Mouse (Mus musculus) limb, embryonic 11.5 days (tissue): Measurements from ENCODE around the gene Mug2. TPM values are rescaled to one million over a fixed set of nuclear protein-coding genes. Genes with fewer than 3 reads are reported as not detected.
A peak's percentile ranks its signal among the peaks of the same experiment; 100 is the strongest.
"Not testable (repeated sequence)": the region's sequence is repeated elsewhere in the genome, so short reads cannot be mapped to it uniquely, and the experiment has no call there.

Experiments used
- ATAC-seq: fragments of 200-750 bp; cut with Nextera tagmentation; 2 replicates; pipeline ENCODE4 v1.8.0; 2017; ENCODE audit warnings: low read depth; ENCODE audit not compliant: insufficient number of reproducible peaks, low FRiP score, low TSS enrichment
- DNase-seq: peaks from one replicate; pipeline ENCODE4 v3.0.0-alpha.2; 2015; ENCODE audit warnings: low spot score
- H3K27ac ChIP-seq: fragments of 300-500 bp; sonication (generic); replicated peaks from 2 replicates; pipeline ENCODE4 v1.5.1; 2014; ENCODE audit warnings: low read depth, mild to moderate bottlenecking, low read length
- H3K27me3 ChIP-seq: fragments of 300-500 bp; sonication (generic); 2 replicates; pipeline ENCODE4 v1.6.1; 2014; ENCODE audit warnings: mild to moderate bottlenecking, low read length, mixed read lengths; ENCODE audit not compliant: control insufficient read depth, insufficient read depth
- H3K36me3 ChIP-seq: fragments of 300-500 bp; sonication (generic); 2 replicates; pipeline ENCODE4 v1.6.1; 2014; ENCODE audit warnings: mild to moderate bottlenecking, low read length, moderate library complexity, mixed read lengths; ENCODE audit not compliant: control insufficient read depth, insufficient read depth
- H3K4me1 ChIP-seq: fragments of 300-500 bp; sonication (generic); 2 replicates; pipeline ENCODE4 v1.6.1; 2014; ENCODE audit warnings: low read length, mixed read lengths; ENCODE audit not compliant: control insufficient read depth, insufficient read depth
- H3K4me2 ChIP-seq: fragments of 300-500 bp; sonication (generic); 2 replicates; pipeline ENCODE4 v1.6.1; 2014; ENCODE audit warnings: low read depth, mild to moderate bottlenecking, moderate library complexity; ENCODE audit not compliant: severe bottlenecking
- H3K4me3 ChIP-seq: fragments of 300-500 bp; sonication (generic); 2 replicates; pipeline ENCODE4 v1.5.1; 2014; ENCODE audit warnings: low read depth, low read length
- H3K9ac ChIP-seq: fragments of 300-500 bp; sonication (generic); 2 replicates; pipeline ENCODE4 v1.6.1; 2014; ENCODE audit warnings: mild to moderate bottlenecking, low read length
- H3K9me3 ChIP-seq: fragments of 300-500 bp; sonication (generic); 2 replicates; pipeline ENCODE4 v1.6.1; 2016; ENCODE audit warnings: low read length; ENCODE audit not compliant: control insufficient read depth
- WGBS: fragments of 180-500 bp; shearing (Covaris S2); extraction: QIAGEN DNeasy Blood & Tissue Kit; methylation state at CpG from one replicate; pipeline ENCODE4 v1.1.7; 2014; 5-methylcytosine and 5-hydroxymethylcytosine counted together
- polyA plus RNA-seq: library from polyadenylated mRNA; unstranded; fragments of >200 nt; fragmentation: Nextera tagmentation; extraction: Ambion mirVana; gene quantifications from 2 replicates; pipeline ENCODE4 v1.2.1, GENCODE M21; 2014

Mug2 gene
- polyA plus RNA-seq, result not detected in 2 replicates

DNA sequence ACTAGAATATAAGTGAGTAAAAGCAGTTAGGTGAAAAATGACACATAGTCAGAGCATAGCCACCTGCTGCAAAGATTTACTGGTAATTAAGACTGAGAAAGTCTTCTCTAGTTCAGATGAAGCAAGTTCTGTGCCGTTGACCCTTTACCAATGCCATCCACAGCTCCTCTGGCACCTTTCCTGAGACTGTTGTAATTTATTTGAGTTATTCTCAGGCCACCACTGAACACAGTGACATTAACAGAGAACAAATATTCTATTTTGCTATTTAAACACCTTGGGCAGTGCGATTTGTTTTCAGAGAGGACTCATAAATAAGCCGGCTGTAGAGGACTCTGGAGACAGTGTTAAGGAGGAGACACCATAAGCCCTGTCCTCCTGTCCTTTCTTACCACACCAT, at the start of gene Mug2:
Mug2 (plus strand) TSS at position 301 of the 400 bp plus-strand sequence.
- H3K9ac ChIP-seq, H3K9me3 ChIP-seq, H3K27ac ChIP-seq, H3K27me3 ChIP-seq, H3K4me1 ChIP-seq, ATAC-seq, DNase-seq, H3K4me3 ChIP-seq, H3K36me3 ChIP-seq, H3K4me2 ChIP-seq: not testable (repeated sequence)
- no CpG with 5 or more reads among the region's 3 CpGs for WGBS

- H3K27me3 ChIP-seq, H3K36me3 ChIP-seq, H3K4me2 ChIP-seq, DNase-seq, H3K9me3 ChIP-seq, H3K27ac ChIP-seq, H3K4me3 ChIP-seq, ATAC-seq, H3K9ac ChIP-seq, H3K4me1 ChIP-seq: not testable (repeated sequence)
- 89% methylated on average over 16 of the region's 16 CpGs for WGBS
Observed at GRCm38 (mm10) chr6:121957803-121958349, 48.7 kb upstream of the Mug2 start.

GRCm38 (mm10) chr6:121975701-121976100, 30.9 kb upstream of the Mug2 start:
- Histone ChIP-seq H3K9me3 (no peaks in the 10 kb centered on the region), H3K4me2 (no peak overlapping the region), H3K9ac (no peak overlapping the region), H3K27me3 (no peaks in the 10 kb centered on the region), H3K36me3 (no peaks in the 10 kb centered on the region), H3K27ac (no peak overlapping the region), H3K4me3 (no peak overlapping the region), H3K4me1 (no peaks in the 10 kb centered on the region)
- WGBS, result 84% methylated on average over 7 of the region's 7 CpGs
- ATAC-seq, result no peak
- no peak for DNase-seq

DNA sequence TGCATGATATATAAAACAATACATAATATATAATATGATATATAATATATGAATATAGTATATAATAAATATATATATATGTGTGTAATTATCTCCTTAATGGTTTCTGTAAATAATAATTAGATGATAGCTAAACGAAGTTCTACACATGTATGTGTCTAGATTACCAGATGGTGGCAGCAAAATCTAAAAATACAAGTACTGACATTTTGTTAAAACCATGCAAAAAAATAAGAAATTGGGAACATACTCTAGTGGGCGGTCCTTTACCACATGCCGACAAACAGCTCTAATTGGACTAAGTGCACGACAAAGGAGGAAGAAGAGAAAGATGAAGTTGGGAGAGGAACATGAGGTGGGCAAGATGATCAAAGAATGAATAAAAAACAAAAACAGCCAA, 94.3 kb downstream of the Mug2 start:
- no peak overlapping the region for H3K4me2 ChIP-seq
- no peaks in the 10 kb centered on the region for H3K36me3 ChIP-seq
- no peak overlapping the region for H3K9ac ChIP-seq
- DNase-seq, result no peak
- H3K4me1 ChIP-seq, result no peaks in the 10 kb centered on the region
- H3K9me3 ChIP-seq, result no peaks in the 10 kb centered on the region
- H3K27ac ChIP-seq, result no peak overlapping the region
- WGBS, result 79% methylated on average over 4 of the region's 4 CpGs
- H3K4me3 ChIP-seq, result no peak overlapping the region
- ATAC-seq, result no peak
- H3K27me3 ChIP-seq, result no peaks in the 10 kb centered on the region

DNA sequence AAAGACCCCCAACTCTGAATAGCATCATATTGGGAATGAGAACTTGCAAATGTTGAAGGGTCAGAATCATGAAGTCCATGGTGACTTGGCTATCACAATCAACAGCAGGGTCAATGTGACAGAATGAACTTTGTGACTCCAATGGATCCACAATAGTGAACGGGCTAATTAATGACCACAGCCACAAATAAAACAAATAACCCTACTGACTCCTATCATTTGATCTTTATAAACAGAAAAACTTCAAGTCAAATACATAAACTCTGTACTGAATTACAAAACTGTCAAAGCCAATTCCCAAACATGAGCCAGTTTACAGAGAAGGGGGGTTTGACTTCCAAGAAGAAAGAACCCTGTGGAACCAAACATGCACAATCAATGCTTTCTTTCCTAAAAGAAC, 95.1 kb downstream of the Mug2 start:
- H3K4me3 ChIP-seq, result no peak overlapping the region
- no peak overlapping the region for H3K9ac ChIP-seq
- H3K27ac ChIP-seq, result no peak overlapping the region
- H3K4me2 ChIP-seq, result no peak overlapping the region
- H3K36me3 ChIP-seq, result no peaks in the 10 kb centered on the region
- DNase-seq, result no peak
- WGBS, result 76% methylated on average over 1 of the region's 1 CpGs
- H3K9me3 ChIP-seq, result no peaks in the 10 kb centered on the region
- ATAC-seq, result no peak
- no peaks in the 10 kb centered on the region for H3K4me1 ChIP-seq
- H3K27me3 ChIP-seq, result no peaks in the 10 kb centered on the region

- no peaks in the 10 kb centered on the region for H3K27me3 ChIP-seq
- no peak overlapping the region for H3K27ac ChIP-seq
- no peak overlapping the region for H3K4me3 ChIP-seq
- H3K9me3 ChIP-seq, result peaks cover 4% of the 10 kb centered on the region; the same call in 1 of the 2 replicates
- DNase-seq (no peak), ATAC-seq (peak; percentile 26; the same call in 1 of the 2 replicates)
- H3K36me3 ChIP-seq, result no peaks in the 10 kb centered on the region
- no peaks in the 10 kb centered on the region for H3K4me1 ChIP-seq
- WGBS, result 94% methylated on average over 24 of the region's 24 CpGs
- no peak overlapping the region for H3K4me2 ChIP-seq
- H3K9ac ChIP-seq, result no peak overlapping the region
Observed at GRCm38 (mm10) chr6:122116963-122117362, 110.4 kb downstream of the Mug2 start.

DNA sequence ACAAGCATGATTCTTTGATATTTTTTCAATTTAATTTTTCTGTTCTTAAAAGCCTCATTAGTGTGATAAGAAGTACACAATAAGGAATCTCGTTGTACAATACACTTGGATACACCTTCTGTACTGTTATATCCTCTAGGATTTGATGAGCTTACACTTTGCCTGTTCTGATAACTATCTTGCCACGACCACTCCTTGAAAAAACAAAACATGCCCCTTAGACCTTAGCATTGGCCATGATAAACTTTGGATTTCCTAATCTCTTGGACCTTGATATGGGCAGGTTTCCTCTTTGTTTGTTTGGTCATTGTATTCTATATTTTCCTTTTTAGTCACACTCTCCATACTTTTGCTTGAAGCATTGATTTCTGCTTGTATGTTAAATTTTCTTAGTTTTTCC, 123.0 kb downstream of the Mug2 start:
- Histone ChIP-seq H3K27me3 (no peaks in the 10 kb centered on the region), H3K9me3 (no peaks in the 10 kb centered on the region), H3K36me3 (no peaks in the 10 kb centered on the region), H3K27ac (no peak overlapping the region), H3K4me3 (no peak overlapping the region), H3K4me2 (no peak overlapping the region), H3K4me1 (no peaks in the 10 kb centered on the region), H3K9ac (no peak overlapping the region)
- no peak for DNase-seq
- ATAC-seq, result no peak
- 61% methylated on average over 2 of the region's 2 CpGs for WGBS

Other genes starting within 250 kb of the Mug2 start
- gene Mug1, start 168.2 kb upstream of the Mug2 start, polyA plus RNA-seq, result not detected in 2 replicates